Mouse (Mus musculus): ENCODE data around the gene BC030867.

Gene BC030867

GRCm38 (mm10) chr11:102236022-102236421, 12.7 kb upstream of the BC030867 start:
- H3K36me3 ChIP-seq (ENCODE audit: insufficient read depth, low read length): no peaks in the 10 kb centered on the region
- peaks cover 15% of the 10 kb centered on the region for H3K4me1 ChIP-seq (replicated peaks; ENCODE audit: low read depth, low read length)
- TF ChIP-seq NANOG (IDR thresholded peaks at IDR 0.05; ENCODE audit: borderline replicate concordance, low read length): no peak
- TF ChIP-seq POU5F1 (IDR thresholded peaks at IDR 0.05; ENCODE audit: borderline replicate concordance, low read length): no peak
- TF ChIP-seq CTCF (conservative IDR thresholded peaks at IDR 0.05; ENCODE audit: low read length): no peak
- H3K27me3 ChIP-seq (ENCODE audit: insufficient read depth, low read length): peaks cover 16% of the 10 kb centered on the region
- H3K9me3 ChIP-seq (ENCODE audit: low read length): no peaks in the 10 kb centered on the region
- no peak overlapping the region for H3K4me3 ChIP-seq (replicated peaks; ENCODE audit: low read length)

GRCm38 (mm10) chr11:102240636-102241035, 8.0 kb upstream of the BC030867 start:
- H3K4me3 ChIP-seq (replicated peaks; ENCODE audit: low read length): no peak overlapping the region
- TF ChIP-seq CTCF (conservative IDR thresholded peaks at IDR 0.05; ENCODE audit: low read length) (no peak), POU5F1 (IDR thresholded peaks at IDR 0.05; ENCODE audit: borderline replicate concordance, low read length) (no peak), NANOG (IDR thresholded peaks at IDR 0.05; ENCODE audit: borderline replicate concordance, low read length) (no peak)

DNA sequence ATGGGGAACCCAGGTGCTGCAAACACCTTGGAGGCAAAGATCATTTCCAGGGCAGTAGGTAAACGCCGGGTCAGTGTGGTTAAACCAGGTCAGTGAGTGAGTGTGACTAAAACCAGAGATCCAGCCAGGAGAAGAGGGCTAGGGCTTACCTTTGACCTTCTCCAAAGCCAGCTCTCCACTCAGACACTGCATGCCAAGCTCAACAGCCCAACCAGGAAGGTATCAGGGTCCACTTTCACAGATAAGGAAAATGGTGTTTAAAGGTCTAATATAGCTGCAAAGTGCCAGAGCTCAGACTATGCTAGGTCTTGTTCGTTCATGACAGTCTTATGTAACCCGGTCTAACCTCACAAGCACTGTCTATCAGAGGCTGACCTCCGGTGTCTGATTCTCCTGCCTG, 7.4 kb upstream of the BC030867 start:
- TF ChIP-seq NANOG (IDR thresholded peaks at IDR 0.05; ENCODE audit: borderline replicate concordance, low read length) (no peak), CTCF (conservative IDR thresholded peaks at IDR 0.05; ENCODE audit: low read length) (no peak), POU5F1 (IDR thresholded peaks at IDR 0.05; ENCODE audit: borderline replicate concordance, low read length) (no peak)
- H3K4me1 ChIP-seq (replicated peaks; ENCODE audit: low read depth, low read length): peaks cover 33% of the 10 kb centered on the region
- peaks cover 18% of the 10 kb centered on the region for H3K27me3 ChIP-seq (ENCODE audit: insufficient read depth, low read length)
- no peaks in the 10 kb centered on the region for H3K36me3 ChIP-seq (ENCODE audit: insufficient read depth, low read length)
- 0 out of 2 replicates have a peak, but pooled peaks cover 4% of the 10 kb centered on the region for H3K9me3 ChIP-seq (ENCODE audit: low read length)
- H3K4me3 ChIP-seq (replicated peaks; ENCODE audit: low read length): no peak overlapping the region

More at GRCm38 (mm10) chr11:102240636-102241035, 8.0 kb upstream of the BC030867 start:
- H3K36me3 ChIP-seq (ENCODE audit: insufficient read depth, low read length): no peaks in the 10 kb centered on the region
- H3K9me3 ChIP-seq (ENCODE audit: low read length): 0 out of 2 replicates have a peak, but pooled peaks cover 4% of the 10 kb centered on the region
- H3K27me3 ChIP-seq (ENCODE audit: insufficient read depth, low read length): peaks cover 14% of the 10 kb centered on the region
- peaks cover 27% of the 10 kb centered on the region for H3K4me1 ChIP-seq (replicated peaks; ENCODE audit: low read depth, low read length)

DNA sequence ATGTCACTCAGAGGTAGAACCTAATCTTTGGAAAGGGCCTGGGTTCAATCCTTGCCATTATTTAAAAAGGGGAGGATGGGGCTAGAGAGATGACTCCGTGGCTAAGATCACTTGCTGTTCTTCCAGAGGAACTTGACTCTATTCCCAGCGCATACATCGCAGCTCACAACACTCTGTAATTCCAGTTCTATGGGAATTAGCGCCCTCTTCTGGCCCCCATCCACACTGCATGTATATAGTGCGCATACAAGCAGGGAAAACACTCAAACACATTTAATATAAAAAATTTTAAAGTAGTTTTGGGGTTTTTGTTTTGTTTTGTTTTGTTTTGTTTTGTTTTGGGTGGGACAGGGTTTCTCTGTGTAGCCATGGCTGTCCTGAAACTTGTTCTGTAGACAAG, 6.8 kb upstream of the BC030867 start:
- Histone ChIP-seq H3K4me1 (replicated peaks; ENCODE audit: low read depth, low read length) (peaks cover 33% of the 10 kb centered on the region), H3K9me3 (ENCODE audit: low read length) (0 out of 2 replicates have a peak, but pooled peaks cover 4% of the 10 kb centered on the region)
- peak; percentile 84 for TF ChIP-seq CTCF (conservative IDR thresholded peaks at IDR 0.05; ENCODE audit: low read length)
- no peak for TF ChIP-seq NANOG (IDR thresholded peaks at IDR 0.05; ENCODE audit: borderline replicate concordance, low read length)
- TF ChIP-seq POU5F1 (IDR thresholded peaks at IDR 0.05; ENCODE audit: borderline replicate concordance, low read length): no peak

DNA sequence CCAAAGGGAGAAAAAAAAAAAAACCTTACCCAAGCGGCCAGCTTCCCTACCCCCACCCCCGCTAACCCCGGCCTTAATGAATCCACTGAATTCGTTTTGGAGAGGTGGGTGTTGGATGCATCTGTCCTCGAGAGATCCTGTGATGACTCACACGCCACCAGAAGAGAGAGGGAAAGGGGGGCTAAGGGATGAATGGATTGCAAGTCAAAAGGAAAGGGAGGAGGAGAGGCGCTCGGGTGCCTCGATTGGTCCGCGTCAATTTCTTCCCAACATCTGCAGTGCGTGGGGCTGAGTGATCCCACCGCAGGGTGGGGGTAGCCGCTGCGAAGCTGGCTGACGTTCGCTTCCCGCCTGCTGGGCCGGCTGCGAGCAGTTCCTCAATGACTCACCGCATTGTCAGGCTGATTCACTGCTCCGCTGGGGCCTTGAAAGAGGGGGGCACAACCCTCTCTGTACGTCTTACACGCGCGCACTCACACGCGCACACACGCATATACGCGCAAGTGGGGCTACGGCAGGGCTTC, 3.7 kb upstream of the BC030867 start:
- no peaks in the 10 kb centered on the region for H3K36me3 ChIP-seq (ENCODE audit: insufficient read depth, low read length)
- H3K4me3 ChIP-seq (replicated peaks; ENCODE audit: low read length): peak overlapping the region; percentile 48
- peaks cover 18% of the 10 kb centered on the region for H3K27me3 ChIP-seq (ENCODE audit: insufficient read depth, low read length)
- H3K9me3 ChIP-seq (ENCODE audit: low read length): 0 out of 2 replicates have a peak, but pooled peaks cover 4% of the 10 kb centered on the region
- TF ChIP-seq NANOG (IDR thresholded peaks at IDR 0.05; ENCODE audit: borderline replicate concordance, low read length) (0 out of 2 replicates have a peak, but pooled peaks have one; percentile 8), POU5F1 (IDR thresholded peaks at IDR 0.05; ENCODE audit: borderline replicate concordance, low read length) (no peak)
- peaks cover 40% of the 10 kb centered on the region for H3K4me1 ChIP-seq (replicated peaks; ENCODE audit: low read depth, low read length)

More for the DNA sequence above, 6.8 kb upstream of the BC030867 start:
- Histone ChIP-seq H3K4me3 (replicated peaks; ENCODE audit: low read length) (no peak overlapping the region), H3K27me3 (ENCODE audit: insufficient read depth, low read length) (peaks cover 18% of the 10 kb centered on the region), H3K36me3 (ENCODE audit: insufficient read depth, low read length) (no peaks in the 10 kb centered on the region)

DNA sequence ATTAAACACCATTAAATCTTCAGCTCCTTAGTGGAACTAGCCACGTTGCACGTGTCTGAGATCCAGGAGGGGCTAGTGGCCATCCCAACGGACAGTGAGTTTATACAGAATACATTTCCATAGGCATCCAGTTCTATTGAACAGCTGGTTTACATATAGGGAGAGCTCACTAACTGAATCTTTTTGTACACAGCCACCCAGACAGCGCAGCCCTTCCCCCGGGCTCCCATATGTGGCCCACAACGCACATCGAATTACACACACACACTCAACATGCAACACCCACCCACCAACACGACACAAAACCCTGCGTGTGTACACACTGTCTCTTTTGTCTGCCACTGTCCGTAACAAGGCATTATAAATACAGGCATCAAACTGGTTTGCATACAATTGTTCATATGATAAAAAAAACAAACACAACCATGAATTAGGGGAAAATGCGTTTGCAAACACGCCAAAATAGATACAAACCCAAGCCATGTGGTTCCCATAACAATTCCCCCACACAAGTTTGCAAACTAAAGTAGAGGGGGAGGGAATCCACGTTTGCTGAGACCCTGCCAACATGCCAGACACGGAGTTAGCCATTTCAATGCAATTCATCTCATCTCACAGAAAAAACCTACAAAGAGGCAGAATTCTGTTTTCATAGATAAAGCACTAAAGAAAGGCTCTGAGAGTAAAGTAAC, 3.0 kb upstream of the BC030867 start:
- TF ChIP-seq CTCF (conservative IDR thresholded peaks at IDR 0.05; ENCODE audit: low read length) (no peak), POU5F1 (IDR thresholded peaks at IDR 0.05; ENCODE audit: borderline replicate concordance, low read length) (no peak), NANOG (IDR thresholded peaks at IDR 0.05; ENCODE audit: borderline replicate concordance, low read length) (no peak)

GRCm38 (mm10) chr11:102246273-102246635, 2.4 kb upstream of the BC030867 start:
- Histone ChIP-seq H3K9me3 (ENCODE audit: low read length) (0 out of 2 replicates have a peak, but pooled peaks cover 4% of the 10 kb centered on the region), H3K27me3 (ENCODE audit: insufficient read depth, low read length) (peaks cover 18% of the 10 kb centered on the region), H3K4me3 (replicated peaks; ENCODE audit: low read length) (no peak overlapping the region), H3K36me3 (ENCODE audit: insufficient read depth, low read length) (peaks cover 10% of the 10 kb centered on the region), H3K4me1 (replicated peaks; ENCODE audit: low read depth, low read length) (peaks cover 51% of the 10 kb centered on the region)
- TF ChIP-seq NANOG (IDR thresholded peaks at IDR 0.05; ENCODE audit: borderline replicate concordance, low read length): no peak
- no peak for TF ChIP-seq POU5F1 (IDR thresholded peaks at IDR 0.05; ENCODE audit: borderline replicate concordance, low read length)
- TF ChIP-seq CTCF (conservative IDR thresholded peaks at IDR 0.05; ENCODE audit: low read length): no peak

More for the DNA sequence above, 3.0 kb upstream of the BC030867 start:
- peaks cover 4% of the 10 kb centered on the region for H3K36me3 ChIP-seq (ENCODE audit: insufficient read depth, low read length)
- peak overlapping the region; percentile 48; the same call in 1 of the 2 replicates for H3K4me3 ChIP-seq (replicated peaks; ENCODE audit: low read length)
- H3K27me3 ChIP-seq (ENCODE audit: insufficient read depth, low read length): peaks cover 18% of the 10 kb centered on the region
- peaks cover 46% of the 10 kb centered on the region for H3K4me1 ChIP-seq (replicated peaks; ENCODE audit: low read depth, low read length)
- 0 out of 2 replicates have a peak, but pooled peaks cover 4% of the 10 kb centered on the region for H3K9me3 ChIP-seq (ENCODE audit: low read length)

DNA sequence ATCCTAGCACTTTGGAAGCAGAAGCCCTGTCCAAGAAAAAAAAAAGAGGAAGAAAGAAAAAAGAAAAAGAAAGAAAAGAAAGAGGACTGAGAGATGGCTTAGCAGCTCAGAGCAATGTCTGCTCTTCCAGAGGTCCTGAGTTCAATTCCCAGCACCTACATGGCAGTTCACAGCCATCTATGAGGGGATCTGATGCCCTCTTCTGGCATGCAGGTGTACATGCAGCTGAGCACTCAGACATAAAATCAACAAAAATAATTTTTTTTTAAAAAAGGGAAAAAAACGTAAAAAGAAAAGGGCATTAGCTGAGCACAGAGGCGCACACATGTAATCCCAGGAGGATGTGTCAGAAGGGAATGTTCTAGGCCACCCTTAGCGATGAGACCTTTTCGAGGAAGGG, 1.8 kb upstream of the BC030867 start:
- H3K27me3 ChIP-seq (ENCODE audit: insufficient read depth, low read length): peaks cover 18% of the 10 kb centered on the region
- peak; percentile 68 for TF ChIP-seq CTCF (conservative IDR thresholded peaks at IDR 0.05; ENCODE audit: low read length)
- no peak for TF ChIP-seq POU5F1 (IDR thresholded peaks at IDR 0.05; ENCODE audit: borderline replicate concordance, low read length)
- TF ChIP-seq NANOG (IDR thresholded peaks at IDR 0.05; ENCODE audit: borderline replicate concordance, low read length): no peak
- 0 out of 2 replicates have a peak, but pooled peaks cover under 1% of the 10 kb centered on the region for H3K9me3 ChIP-seq (ENCODE audit: low read length)
- peaks cover 57% of the 10 kb centered on the region for H3K4me1 ChIP-seq (replicated peaks; ENCODE audit: low read depth, low read length)
- no peak overlapping the region for H3K4me3 ChIP-seq (replicated peaks; ENCODE audit: low read length)
- peaks cover 16% of the 10 kb centered on the region for H3K36me3 ChIP-seq (ENCODE audit: insufficient read depth, low read length)
